Mouse (Mus musculus): Measurements from ENCODE around the gene Umad1. TPM values are rescaled to one million over a fixed set of nuclear protein-coding genes. Genes with fewer than 3 reads are reported as not detected.

The Umad1 gene
- 12.1 to 17.1 TPM (median 16.2 TPM) in 3 replicates for total RNA-seq (2017)

DNA sequence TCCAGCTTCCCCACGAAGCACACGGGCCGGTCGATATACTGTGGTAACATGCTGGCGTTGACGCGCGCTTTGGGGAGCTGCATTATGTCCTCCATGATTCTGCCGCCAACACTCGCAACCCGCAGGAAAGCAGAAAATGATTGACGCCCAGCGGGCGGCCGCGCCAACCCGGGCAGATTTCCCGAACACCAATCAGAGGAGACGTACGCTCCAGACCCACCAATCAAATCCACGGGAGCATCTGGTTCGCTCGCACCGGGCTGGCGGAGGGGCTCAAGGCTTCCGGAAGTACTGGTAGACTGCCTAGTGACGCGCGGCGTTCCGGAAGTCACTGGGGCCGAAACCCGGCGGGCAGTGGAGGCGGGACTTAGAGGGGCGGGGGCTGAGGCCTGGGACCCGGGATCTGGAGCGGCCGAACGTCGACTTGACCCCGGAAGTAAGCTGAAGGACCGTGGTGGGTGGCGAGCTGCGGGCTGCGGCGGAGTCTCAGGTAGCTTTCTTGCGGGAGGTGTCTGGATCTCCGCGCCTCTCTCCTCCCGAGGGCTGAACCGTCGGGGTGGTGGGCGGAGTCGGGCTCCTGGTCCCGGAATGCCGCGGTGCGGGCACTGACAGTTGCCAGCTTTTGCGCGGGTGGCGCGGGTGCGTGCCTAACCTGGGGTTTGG is at the start of gene Umad1, which contains the start of the genes Rpa3 and Gm45062:
Gene Umad1, plus strand, starts transcription at position 285 of the 663 bp plus-strand sequence.
Gene Rpa3, minus strand, starts transcription at position 170 of the 663 bp plus-strand sequence.
Gene Gm45062, plus strand, starts transcription at position 447 of the 663 bp plus-strand sequence.
- peak; percentile 100 for ATAC-seq (replicated peaks; ENCODE audit: insufficient number of reproducible peaks, low FRiP score, low TSS enrichment, poor library complexity, severe bottlenecking)

DNA sequence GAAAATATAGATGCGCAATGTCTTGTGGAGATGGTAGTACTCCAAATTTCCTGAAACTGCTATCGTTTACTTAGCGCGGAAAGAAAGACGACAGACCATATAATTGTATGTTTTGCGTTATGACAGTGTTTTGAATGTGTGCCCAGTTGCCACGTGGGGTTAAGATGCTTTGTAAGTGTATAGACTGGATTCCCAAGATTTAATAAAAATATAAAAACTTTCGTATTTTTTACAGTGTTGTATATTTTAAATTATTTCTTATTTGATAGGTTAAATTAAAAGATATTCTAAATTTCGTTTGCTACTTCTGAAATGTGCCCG is 49.3 kb upstream of the Umad1 start:
- ATAC-seq (replicated peaks; ENCODE audit: insufficient number of reproducible peaks, low FRiP score, low TSS enrichment, poor library complexity, severe bottlenecking) = no peak

DNA sequence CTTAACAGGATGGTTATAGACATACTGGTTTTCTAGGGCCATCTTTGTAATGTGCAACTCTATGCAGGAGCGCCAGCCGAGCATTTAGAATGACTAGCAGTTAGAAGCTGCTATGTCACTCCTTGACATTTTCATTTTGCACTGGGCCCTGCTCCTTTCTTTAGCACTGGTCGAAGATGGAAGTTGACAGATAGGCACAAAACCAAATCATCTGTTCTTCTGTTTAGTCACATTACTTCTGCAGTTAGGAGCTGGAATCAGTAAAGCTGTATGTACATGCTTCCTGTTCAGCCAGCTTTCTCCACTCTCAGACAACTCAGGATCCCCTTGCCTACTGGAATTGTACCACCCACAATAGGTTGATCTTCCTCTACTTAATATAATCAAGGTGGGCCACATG is 48.4 kb upstream of the Umad1 start:
- no peak for ATAC-seq (replicated peaks; ENCODE audit: insufficient number of reproducible peaks, low FRiP score, low TSS enrichment, poor library complexity, severe bottlenecking)

DNA sequence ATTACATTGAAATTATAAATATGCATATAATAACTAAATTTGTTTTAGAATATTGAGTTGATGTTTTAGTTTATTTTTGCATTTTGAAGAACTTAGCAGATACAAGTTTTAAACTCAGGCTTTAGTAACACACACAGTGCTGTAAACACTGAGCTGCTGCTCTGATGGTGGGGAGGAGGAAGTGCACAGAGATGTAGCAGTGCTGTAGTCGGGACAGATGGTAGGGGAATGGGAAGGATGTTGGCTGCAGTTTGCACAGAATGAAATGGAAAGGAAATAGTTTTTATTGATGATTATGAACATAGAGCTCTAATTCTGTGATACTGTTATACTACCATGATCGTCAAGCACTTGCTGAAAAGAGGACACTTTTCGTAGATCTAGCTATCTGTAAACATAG is 32.1 kb upstream of the Umad1 start:
- ATAC-seq (replicated peaks; ENCODE audit: insufficient number of reproducible peaks, low FRiP score, low TSS enrichment, poor library complexity, severe bottlenecking) = no peak

DNA sequence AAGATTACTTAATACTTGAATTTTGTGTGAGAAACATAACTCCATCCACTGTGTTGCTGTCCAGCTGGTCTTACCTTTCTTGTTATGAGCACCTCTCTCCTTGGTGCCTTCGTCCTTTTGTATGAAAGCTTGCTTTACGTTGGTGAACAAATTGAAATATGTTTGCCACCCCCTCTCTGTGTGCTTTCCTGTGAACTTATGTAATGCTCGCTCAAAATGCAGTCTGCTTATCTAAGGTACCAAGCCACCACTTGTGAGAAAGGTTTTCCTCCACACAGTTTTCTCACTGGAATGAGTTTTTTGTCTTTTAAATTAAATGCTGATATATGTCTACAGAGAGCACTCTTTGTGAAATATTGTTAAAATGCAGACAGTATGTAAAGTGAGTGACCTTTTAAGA is 30.5 kb upstream of the Umad1 start:
- ATAC-seq (replicated peaks; ENCODE audit: insufficient number of reproducible peaks, low FRiP score, low TSS enrichment, poor library complexity, severe bottlenecking) = no peak

DNA sequence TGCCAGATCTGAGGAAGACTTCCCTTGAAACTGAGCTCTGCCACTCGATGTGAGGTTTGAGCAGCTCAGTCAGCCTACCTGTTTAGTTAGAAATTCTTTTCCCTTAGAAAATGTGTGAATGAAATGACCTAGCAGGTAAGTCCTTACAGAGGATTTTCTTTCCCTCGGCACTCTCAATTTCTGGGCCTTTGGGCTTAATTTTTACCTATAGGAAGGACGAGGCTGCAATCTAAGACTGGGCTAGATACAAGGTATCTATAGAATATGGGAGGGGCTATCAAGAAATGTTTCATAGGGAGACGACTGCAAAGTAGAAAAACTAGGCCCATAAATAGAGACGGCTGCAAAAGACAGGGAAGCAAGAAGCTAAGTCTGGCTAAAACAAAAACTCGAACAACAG is 772 bp upstream of the Umad1 start:
- ATAC-seq (replicated peaks; ENCODE audit: insufficient number of reproducible peaks, low FRiP score, low TSS enrichment, poor library complexity, severe bottlenecking) = no peak

DNA sequence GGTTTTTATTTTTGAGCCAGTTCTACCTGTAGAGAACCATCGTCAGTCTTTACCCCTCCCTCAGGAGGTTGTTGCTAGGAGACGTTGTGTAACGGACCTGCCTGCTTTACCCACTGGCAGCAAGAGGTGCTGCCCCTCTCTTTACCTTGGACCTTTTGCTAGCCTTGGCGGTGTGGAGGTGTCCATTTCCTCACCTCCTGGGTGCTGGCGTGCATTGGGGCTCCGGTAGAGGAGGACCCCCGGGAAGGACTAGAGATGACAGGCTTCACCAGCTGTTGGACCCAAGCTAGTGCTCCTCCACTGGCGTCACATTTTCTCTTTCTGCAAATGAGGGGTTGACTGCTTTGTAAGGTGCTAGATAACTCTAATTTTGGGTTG is 568 bp downstream of the Umad1 start:
- ATAC-seq (replicated peaks; ENCODE audit: insufficient number of reproducible peaks, low FRiP score, low TSS enrichment, poor library complexity, severe bottlenecking) = peak; percentile 7; the same call in 1 of the 2 replicates

DNA sequence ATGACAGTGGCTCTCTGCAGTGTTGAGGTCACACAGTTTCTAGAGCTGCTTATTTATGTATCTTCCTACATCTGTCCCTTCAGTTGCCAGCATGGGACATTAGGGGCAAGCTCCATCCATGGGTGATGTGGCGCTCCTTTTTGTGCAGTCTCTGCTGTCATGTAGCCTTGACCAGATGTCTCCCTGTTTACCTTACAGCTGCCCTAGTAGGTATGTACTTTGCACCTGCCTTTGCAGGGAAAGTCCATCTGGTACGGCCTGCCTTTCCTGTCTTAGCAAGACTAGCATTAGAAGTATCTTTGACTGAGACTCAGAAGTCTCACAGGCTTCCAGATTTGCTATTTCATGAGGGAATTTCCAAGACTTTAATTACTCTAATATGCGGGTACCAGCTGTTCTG is 12.0 kb downstream of the Umad1 start:
- no peak for ATAC-seq (replicated peaks; ENCODE audit: insufficient number of reproducible peaks, low FRiP score, low TSS enrichment, poor library complexity, severe bottlenecking)

DNA sequence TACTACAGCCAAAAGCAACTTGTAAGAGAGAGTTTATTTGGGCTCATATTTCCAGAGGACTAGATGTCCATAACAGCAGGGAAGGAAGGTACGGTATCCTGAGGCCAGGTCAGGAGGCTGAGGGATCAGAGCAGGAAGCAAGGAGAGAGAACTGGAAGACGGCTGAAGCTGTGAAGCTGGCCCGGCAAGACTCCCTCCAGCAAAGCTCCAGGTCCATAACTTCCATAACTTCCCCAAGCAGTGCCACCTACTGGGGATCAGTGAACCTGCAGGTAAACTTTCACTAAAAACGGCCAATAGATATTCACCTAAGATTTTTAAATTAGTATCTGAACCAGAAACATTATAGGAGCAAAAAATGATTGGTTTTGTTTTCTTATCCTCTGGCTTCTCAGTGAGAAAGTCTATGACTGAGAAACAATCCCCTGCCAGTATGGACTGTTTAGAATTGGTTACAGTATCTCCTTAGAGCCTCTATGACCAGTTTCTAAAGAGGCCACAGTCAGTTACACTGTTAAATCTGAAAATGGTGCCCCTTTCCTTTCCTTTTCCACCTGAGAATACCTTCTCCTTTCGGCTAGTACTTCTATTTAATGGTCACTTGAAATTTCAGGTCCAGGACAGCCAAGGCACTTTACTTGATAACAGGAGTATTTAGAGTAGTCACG is 15.4 kb downstream of the Umad1 start:
- peak; percentile 73 for ATAC-seq (replicated peaks; ENCODE audit: insufficient number of reproducible peaks, low FRiP score, low TSS enrichment, poor library complexity, severe bottlenecking)

DNA sequence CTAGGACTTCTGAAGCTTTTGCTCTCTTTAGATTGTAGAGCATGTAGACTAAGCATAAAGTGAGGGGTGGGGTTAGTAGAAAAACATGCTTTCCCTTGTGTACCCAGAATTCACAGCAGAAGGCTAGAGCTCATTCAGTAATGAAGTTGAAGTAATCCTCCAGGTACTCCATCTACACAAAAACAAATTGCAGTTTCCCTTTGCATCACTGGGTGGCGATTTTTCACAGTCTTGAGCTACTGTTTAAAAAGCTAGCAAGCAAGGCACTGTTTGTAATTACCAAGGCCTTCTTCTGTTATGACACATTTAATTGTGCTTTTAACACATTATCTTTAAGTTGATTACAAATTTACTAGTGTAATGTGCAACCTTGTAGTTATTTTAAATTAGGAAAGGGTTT is 16.0 kb downstream of the Umad1 start:
- ATAC-seq (replicated peaks; ENCODE audit: insufficient number of reproducible peaks, low FRiP score, low TSS enrichment, poor library complexity, severe bottlenecking) = no peak

DNA sequence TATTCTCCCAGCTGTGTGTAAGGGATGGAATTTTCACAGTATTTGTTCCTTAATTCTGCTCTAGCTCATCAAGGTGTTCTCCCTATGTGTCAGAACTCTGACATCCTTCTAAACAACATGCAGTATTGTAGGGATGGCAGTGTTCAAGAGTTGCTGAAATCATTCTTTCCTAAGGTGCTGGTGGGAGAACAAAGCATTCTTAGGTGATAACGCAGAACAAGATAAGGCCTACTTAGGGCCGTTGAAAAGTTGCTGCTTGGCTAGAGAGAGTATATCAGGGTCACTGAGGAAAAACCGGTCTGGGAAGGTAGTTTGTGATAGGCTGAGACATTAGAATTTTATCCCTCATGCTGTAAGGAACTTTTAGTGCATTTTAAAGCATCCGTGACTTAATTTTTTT is 17.3 kb downstream of the Umad1 start:
- no peak for ATAC-seq (replicated peaks; ENCODE audit: insufficient number of reproducible peaks, low FRiP score, low TSS enrichment, poor library complexity, severe bottlenecking)

DNA sequence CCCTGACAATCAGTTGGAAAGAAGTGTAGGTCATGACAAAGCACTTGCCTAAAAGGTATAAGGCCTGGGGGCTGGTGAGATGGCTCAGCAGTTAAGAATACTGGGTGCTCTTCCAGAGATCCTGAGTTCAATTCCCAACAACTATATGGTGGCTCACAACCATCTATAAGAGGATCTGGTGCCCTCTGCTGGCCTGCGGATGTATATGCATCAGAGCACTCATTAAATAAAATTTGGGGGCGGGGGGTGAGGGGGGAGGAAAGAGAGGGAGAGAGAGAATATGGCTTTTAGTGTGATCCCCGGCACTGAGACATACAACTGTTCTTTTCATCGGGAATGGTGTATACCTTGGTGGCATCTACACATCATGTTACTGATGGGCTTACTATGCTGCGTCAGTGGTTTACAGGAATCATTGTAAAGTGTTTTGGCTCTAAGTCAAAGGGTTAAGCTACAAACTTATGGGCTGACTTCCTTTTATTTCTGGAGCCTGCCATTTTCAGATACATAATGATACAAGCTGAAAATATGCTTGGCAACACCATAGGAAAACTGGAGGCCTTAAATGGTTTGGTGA is 19.4 kb downstream of the Umad1 start:
- no peak for ATAC-seq (replicated peaks; ENCODE audit: insufficient number of reproducible peaks, low FRiP score, low TSS enrichment, poor library complexity, severe bottlenecking)

DNA sequence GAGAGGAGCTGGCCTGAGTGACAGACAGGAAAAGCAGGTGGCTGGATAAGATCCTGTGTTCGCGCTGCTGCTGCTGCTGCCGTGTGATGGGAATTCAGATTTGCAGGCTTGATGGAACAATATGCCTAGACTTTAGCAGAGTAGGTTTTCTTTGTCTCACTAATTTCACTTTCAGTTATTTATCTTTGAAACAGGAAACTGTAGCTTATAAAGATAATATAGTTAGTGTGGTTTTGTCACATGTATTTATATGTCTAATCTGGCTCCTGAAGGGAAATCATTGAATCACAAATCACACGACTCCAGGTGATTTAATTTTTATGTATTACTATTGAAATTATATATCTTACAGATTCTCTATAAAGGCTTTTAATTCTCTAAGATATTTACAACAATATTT is 24.2 kb downstream of the Umad1 start:
- no peak for ATAC-seq (replicated peaks; ENCODE audit: insufficient number of reproducible peaks, low FRiP score, low TSS enrichment, poor library complexity, severe bottlenecking)

DNA sequence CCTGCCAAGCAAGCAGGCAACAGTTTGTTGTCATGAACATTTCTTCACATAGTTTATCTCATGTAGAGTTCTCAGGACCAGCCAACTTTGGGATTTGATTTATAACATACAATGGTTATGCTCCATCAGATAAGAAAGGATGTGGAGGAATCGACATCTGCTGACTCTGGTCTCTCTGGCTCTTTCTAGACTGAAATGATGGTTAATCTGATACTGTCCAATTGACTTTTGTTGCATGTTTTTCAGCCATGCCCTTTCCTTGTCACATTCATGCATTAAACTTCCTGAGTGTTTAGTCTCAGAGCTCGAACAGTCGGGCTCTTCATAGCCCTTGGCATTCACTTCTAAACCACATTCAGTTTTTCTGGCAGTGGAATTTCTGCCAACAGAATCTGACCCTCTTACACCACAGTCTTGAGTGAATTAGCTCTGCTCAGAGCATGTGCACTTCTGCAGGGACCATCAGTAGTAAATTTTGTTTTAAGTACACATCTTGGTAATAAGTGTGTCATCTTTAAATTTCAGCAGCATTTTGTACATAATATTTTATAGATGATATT is 26.4 kb downstream of the Umad1 start:
- no peak for ATAC-seq (replicated peaks; ENCODE audit: insufficient number of reproducible peaks, low FRiP score, low TSS enrichment, poor library complexity, severe bottlenecking)

DNA sequence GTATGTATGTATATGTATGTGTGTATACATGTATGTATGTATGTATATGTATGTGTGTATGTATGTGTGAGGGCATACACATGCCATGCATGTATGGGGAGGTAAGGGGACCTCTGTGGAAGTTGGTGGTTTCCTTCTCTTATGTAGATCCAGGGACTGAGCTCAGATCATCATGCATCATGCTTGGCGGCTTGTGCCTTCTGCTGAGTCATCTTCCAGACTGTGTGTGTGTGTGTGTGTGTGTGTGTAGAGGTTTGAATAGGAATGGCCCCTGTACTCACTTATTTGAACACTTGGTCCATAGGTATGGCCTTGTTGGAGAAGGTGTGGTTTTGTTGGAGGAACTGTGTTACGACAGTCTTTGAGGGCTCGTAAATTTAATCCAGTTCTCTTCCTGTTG is 27.1 kb downstream of the Umad1 start:
- no peak for ATAC-seq (replicated peaks; ENCODE audit: insufficient number of reproducible peaks, low FRiP score, low TSS enrichment, poor library complexity, severe bottlenecking)

DNA sequence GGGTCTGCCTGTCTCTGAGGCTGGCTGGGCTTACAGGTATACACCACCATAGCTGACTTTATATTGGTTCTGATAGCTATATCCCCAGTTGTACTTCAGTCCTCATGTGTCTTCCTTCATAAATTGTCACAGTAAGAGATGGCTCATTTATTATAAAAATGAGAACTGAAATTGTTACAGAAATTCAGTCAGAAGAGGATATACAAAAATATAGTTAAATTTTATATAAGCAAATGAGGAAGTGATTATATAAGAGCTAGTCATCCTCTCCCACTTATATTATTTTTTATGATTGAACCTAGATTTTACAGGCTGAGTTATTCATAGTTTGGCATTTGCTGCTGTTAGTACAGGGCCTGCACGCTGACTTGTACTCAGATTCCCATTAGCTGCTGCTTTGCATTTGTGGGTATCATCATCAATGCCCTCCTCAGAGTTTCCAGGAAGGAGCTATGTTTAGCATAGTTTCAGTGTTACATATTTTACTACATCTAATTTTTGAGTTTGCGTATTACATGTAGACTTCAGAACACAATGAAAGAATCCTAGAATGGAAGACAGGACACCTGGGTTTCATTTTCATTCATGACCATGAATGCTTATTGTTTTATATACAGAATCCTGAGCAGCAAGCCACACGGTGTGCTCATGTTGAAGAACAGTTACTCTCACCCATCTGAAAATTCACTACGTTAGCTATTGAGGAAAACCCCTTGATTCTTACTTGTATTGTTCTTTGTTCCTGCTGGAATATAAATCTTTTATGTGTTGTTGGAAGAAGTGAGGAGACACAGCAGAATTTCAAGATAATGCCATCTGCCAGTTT is 29.9 kb downstream of the Umad1 start:
- 0 out of 2 replicates have a peak, but pooled peaks have one; percentile 9 for ATAC-seq (replicated peaks; ENCODE audit: insufficient number of reproducible peaks, low FRiP score, low TSS enrichment, poor library complexity, severe bottlenecking)

DNA sequence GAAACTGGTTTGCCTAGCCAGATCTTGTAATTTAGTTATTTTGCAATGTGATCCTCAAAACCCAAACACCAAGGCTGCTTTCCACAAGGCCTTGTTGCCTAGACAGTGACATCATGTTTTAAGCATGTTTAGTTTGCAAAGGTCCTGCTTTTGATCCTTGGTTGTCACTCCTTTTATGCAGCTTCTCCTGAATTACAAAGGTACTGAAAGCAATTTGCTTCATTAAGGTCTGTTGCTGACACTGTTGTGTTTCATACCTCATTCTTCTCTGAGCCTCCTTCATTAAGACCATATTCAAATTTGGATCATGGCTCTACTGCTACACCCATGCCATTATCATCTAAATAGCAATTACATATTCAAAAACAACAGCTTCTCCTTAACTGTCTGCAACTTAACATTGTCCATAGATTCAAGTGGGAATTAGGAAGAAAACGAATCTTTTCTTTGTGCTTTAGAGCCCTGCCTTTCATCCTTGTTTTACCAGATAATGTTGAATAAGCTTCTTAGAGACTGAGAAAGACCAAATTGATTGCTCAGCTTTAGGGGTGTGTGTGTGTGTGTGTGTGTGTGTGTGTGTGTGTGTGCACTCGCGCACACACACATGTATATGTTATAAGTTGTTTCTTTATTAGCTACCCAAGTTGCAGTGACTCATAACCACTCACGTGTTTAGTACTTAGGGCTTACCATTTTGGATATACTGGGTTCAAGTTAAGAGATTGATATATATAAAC is 35.1 kb downstream of the Umad1 start:
- ATAC-seq (replicated peaks; ENCODE audit: insufficient number of reproducible peaks, low FRiP score, low TSS enrichment, poor library complexity, severe bottlenecking) = no peak

DNA sequence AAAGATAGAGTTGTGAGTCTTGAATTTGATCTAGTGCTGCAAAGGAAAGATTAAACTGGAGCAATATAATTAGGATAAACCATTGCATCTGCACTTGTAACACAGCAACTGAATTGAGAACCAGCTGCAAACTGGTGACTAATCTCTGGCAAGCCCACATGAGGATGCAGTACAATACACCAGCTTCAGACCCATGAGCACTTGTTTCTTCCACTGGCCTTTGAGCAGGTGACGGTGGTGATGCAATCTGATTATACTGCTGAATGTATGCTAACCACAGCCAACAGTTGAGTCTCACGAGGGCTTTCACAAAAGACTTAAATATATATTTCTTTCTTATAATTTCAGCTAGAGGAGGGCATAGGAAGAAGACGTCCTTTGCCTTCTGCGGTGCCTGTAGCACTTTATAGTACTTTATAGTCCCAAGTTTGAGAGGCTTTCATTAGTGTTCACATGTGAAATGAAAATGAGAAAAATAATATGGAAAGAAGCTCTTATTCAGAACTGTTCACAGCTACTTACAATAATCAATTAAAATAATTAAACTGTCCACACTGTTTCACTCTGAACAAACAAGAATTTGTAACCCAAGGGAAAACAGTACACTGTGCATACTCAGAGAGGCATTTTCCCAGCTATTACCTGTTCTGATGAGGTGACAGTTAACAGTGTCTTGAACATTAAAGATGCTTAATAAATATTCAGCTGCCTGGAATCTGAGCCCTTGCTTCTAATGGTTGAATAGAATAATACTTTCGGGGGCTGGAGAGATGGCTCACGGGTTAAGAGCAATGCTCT is 40.2 kb downstream of the Umad1 start:
- no peak for ATAC-seq (replicated peaks; ENCODE audit: insufficient number of reproducible peaks, low FRiP score, low TSS enrichment, poor library complexity, severe bottlenecking)

All from monocyte, adult 5-6 weeks (primary cell).